Mouse (Mus musculus) testis, postnatal 14 days (tissue): ENCODE results near the gene Camkmt.

ENCODE experiments used
- DNase-seq: peaks from one replicate; pipeline ENCODE4 v3.0.0; 2021; ENCODE audit warnings: low spot score

The Camkmt gene

GRCm38 (mm10) chr17:85089621-85090020 lies 731 bp upstream of the Camkmt start:
- DNase-seq: no peak

- DNase-seq: no peak
Measured at GRCm38 (mm10) chr17:85091762-85092161, 1.4 kb downstream of the Camkmt start.

- DNase-seq: no peak
Measured at GRCm38 (mm10) chr17:85096396-85096795, 6.0 kb downstream of the Camkmt start.

GRCm38 (mm10) chr17:85098677-85099323 lies 8.4 kb downstream of the Camkmt start:
- DNase-seq: no peak

GRCm38 (mm10) chr17:85100232-85100631 lies 9.9 kb downstream of the Camkmt start:
- DNase-seq: no peak

DNA sequence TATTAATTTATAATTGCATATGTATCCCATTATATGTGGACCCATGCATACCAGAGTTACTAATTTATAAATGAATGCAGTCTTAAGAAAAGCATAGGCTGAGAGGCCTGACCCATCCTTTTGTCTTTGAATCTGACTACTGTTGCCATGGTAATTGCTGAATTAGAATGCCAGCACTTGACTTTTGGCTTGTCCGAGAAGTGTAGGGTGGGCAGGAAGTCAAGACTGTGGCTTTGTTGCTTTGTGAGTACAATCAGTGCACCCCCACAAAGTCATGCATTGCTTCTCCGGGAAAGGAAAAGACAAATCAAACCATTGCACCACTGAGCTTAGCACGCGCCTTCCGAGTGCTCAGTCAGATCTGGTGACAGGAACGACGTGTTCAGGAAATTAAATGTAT lies 11.4 kb downstream of the Camkmt start:
- no peak for DNase-seq

DNA sequence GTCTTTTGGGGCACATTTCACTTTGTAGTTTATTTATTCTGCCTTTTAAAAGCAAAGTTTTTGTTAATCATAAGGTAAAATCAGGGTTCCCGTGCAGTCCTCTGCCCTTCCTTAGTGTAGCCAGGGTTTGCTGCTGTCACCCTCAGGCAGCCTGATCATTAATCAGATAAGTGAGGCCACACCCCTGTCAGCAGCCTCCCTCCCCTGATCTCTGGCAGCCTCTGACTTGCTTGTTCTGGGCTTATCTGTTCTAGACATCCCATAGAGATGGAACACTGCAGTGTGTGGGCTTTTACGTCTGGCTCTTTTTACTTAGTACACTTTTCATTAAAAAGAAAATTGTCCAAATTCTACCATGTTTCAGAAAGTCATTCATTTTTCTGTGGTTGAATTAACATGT lies 13.0 kb downstream of the Camkmt start:
- DNase-seq: no peak

GRCm38 (mm10) chr17:85110640-85111039 lies 20.3 kb downstream of the Camkmt start:
- DNase-seq: no peak

- DNase-seq: no peak
Measured at GRCm38 (mm10) chr17:85113441-85113840, 23.1 kb downstream of the Camkmt start.

DNA sequence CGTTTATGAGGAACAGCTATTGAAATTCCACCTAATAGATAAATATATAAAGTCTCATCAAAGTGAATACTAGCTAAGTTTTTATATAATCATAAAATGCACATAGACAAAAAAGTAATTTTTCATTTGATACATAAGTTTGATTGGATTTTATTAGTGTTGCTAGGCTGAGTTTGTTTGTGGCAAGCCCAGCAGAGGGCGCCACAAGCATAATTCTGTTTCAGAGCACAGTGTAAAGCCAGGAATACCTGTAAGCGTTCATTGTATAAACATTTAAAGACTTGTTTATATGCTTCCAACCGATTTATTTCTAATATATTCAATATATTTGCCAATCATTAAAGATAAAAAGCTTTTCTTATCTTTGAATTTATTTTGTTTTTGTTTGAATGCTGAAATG lies 26.3 kb downstream of the Camkmt start:
- no peak for DNase-seq

DNA sequence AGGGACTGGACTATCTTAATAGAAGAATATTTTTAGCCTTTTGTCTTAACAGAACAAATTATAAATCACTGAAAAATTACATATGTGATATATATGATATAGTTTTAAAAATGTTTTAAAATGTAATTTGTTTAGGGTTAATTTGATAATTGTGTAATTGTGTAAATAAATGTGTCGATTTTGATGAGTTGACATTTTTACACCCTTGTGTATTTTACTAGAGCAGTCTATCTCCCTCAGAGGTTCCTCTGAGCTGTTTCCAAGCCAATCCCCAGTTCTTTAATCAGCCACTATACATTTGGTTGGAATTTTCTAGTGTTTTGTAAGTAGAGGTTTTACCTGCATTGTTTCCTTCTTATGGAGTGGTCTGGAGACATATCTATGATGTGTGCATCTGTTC lies 48.0 kb downstream of the Camkmt start:
- no peak for DNase-seq

DNA sequence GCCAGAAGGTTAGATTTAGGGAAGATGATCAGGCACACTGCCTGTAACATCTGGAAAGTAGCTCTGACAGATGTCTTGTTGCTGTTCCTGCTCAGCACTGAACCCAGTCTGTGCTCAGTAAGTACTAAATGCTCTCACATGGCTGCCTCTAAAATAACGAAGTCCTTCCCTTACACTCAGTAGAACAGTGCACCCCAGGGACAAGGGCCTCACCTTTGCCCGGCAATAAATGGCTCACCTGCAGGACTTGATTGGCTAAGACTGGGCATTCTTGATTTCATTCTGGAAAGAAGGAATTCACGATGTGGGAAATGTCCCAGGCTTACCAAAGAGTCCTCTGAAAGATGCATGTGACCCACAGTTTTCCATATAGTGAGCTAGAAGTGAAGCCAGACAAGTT lies 51.3 kb downstream of the Camkmt start:
- no peak for DNase-seq

- DNase-seq: no peak
Measured at GRCm38 (mm10) chr17:85142495-85143111, 52.3 kb downstream of the Camkmt start.

DNA sequence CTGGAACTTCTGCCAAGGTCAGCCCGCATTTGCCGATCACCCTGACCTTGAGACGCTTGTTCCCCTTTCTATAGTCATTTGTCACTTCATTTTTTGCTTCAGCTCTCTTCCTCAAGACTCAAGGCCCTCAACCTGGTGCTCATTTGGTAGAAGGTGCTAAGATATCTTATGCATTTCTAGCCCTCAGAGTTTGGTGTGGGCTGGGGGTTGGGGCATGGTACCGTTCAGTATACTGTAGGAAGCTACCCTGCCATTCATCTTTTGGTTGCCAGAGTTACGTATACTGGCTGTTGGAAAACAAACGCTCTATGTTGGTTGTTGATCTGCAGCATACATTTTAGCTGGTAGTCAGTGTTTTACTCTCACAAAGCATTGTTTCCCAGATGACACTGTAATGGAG lies 53.8 kb downstream of the Camkmt start:
- no peak for DNase-seq

DNA sequence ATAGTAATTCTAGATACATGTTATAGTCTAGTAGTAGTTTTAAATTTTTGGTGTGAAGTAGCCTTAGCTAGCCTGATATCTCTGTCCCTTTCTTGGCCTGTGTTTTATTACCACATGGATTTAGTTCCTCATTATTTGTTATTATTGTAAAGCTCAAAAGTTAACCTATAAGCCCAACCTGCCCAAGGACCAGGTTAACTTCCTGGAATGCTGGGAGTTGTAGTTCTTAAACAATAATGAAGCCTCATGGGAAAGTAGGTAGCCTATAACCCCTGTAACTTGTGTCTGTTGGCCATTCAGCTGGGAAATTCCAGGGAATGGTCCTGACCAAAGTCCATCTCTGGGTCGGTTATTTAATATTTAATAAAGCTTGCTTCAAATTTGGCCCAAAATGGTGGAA lies 58.0 kb downstream of the Camkmt start:
- DNase-seq: no peak

DNA sequence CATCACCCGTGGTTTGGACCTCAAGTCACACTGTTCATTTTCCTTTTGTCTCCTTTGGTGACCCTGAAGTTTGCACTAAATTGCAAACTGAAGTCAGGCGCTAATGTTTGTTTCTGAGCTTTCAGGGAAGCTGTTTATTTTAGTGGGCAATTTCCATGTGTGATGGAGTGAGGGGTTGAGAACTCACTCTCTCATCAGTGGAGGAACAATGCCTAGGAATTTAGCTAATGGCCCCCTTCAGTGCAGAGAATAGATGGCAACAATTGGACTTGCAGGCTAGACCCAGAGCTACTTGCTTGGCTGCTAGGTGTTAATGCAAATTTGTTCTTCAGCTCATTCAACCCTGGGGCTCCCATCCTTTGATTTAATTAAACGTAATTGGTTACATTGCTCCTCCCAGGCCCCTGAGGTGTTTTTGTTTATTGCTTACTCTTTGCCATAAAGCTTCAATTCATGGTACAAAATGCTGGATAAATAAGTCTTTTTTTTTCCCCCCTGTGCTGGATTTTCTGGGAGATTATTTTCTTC lies 58.9 kb downstream of the Camkmt start:
- DNase-seq: no peak

GRCm38 (mm10) chr17:85151264-85151663 lies 60.9 kb downstream of the Camkmt start:
- DNase-seq: no peak

DNA sequence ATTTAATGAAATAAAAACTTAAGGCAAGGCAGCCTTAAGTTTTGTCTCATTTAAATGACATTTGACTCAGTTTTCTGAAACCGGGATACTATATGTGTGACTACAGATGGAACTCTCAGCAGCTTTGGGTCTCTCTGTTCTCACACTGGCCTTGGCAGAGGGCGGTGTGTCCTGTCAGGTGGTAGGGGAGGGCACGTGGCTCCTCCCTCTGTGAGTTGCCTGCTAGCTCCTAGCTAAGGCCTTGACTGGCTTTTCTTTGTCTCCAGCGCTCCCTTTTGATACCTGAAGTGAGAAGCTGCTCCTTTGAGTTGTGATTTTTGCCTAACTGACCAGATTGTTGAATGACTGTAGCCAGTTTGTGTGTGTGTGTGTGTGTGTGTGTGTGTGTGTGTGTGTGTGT lies 67.8 kb downstream of the Camkmt start:
- no peak for DNase-seq

DNA sequence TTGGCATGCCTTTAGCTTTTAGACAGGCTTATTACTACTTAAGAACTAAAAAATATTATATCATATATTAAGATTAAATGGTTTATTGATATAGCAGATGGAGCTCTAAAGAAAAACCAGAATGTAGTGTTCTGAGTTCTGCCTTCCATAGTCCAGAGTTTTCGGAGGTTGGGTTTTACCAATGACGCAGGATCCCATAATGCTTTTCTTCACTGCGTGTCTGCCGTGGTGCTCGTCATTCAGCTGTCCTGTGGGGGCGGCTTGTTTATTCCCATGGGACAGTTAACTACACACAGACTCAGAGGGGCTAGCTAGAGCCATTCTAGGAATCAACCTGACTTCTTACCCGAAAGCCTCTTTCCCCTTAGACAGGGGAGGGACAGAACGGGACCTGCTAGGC lies 69.2 kb downstream of the Camkmt start:
- no peak for DNase-seq

DNA sequence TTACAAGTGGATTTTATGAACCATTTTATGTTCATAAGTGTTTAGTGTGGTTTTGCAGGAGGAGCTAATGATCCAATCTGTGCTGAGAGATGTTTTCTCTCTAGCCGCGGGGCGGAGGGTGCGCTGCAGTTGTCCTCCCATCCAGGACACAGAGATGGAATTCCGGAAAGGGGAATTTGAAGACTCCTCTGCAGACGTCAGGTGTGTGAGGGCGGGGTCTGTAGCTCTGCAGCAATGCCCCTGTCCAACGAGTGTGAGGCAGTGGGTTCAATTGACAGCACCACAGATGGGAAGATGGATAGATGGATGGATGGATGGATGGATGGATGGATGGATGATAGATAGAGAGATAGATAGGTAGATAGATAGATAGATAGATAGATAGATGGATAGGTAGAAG lies 70.4 kb downstream of the Camkmt start:
- no peak for DNase-seq

DNA sequence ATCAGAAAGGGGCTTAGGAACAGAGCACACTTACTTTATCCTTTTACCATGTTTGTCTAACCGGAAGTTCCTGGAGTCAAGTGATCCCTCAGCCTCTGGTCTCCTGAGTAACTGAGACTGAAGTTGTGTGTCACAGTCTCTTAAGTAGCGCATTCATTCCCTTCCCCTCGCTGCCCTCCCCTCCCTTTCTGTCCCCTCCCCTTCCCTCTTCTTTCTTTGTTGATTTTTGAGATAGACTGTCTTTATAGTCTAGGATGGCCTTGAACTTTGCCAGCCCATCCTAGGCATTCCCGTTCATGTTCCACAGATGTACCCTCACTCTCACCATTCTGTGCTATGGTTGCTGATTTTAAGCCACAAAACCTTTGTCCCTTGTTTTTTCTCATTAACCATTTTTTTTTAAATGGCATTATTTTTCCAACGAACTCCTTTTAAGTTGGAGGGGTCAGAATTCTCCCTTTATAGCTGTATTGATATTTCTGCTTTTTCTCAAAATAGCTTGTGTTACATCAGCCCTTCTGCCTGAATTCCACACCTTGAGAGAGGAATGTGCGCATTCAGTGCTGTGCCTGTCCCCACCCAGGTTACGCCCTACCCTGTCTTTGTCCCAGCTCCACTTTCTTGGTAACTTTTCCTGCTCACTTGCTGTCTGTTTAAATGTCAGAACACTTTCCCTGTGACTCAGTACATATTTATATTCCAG lies 72.4 kb downstream of the Camkmt start:
- no peak for DNase-seq

- no peak for DNase-seq
Measured at GRCm38 (mm10) chr17:85163272-85163610, 72.9 kb downstream of the Camkmt start.

DNA sequence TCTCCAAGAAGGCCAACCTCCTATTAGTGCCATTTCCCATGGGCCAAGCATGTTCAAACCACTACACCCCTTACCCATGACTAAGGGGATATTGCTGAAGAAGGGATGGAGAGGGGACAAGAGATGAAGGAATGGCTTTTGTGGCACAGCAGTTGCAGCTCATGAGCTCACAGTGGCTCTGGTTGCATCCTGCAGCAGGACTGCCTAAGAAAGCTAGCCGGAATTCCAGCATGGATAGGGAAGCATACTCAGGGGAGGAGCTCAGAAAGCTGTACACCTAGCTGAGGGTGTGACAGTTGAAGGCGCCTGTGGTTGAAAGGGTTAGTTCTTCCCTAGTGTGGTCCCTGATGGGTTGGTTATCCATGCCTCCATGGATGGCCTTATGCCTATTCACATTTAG lies 78.4 kb downstream of the Camkmt start:
- no peak for DNase-seq
